Mouse (Mus musculus) stomach, postnatal 0 days (tissue): ENCODE data around the gene Fgfr2.

Experiments
- CTCF ChIP-seq: IDR thresholded peaks from 2 replicates; pipeline ENCODE4 v1.5.1; 2016; ENCODE audit warnings: antibody characterized with exemption, low read depth, mild to moderate bottlenecking, moderate library complexity
- EP300 ChIP-seq: optimal IDR thresholded peaks from 2 replicates; pipeline ENCODE3; 2016; ENCODE audit warnings: antibody characterized with exemption

DNA sequence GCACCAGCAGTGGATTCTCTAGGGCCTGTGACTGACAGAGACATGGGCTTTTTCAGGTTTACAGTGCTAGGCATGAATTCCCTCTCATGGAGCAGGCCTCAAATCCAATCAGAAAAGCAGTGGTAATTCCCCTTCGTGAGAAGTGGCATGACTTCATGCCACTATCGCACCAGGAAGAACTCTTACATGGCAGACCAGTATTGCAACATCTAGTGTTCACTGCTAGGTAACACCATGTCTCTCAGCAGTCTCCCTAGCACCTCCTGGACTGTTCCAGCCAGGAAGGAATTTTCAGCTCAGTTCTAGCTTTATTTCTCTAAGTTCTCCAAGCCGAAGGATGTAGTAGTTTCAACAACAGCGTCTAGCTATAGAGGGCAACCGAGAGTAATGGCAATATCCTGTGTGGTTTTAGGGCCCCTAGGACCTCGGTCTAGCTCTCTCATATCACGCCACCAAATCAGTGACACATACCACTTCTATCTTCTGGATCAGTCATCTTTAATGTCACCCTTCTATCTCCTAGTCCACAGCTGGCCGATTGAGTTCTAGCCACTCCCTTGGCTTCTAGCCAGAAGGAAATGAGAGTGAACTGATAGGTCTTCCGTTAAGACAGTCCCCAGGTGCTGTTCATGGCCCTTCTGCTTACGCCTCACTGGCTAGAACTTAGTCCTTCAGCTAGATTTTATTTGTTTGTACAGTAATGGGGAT, 720.6 kb downstream of the Fgfr2 start:
- TF ChIP-seq EP300: no peak
- TF ChIP-seq CTCF: peak; percentile 13; the same call in 1 of the 2 replicates
